Mouse (Mus musculus) G1E (cell line): ENCODE measurements around the gene Rnaseh2c.

Source experiments
- CTCF ChIP-seq: IDR thresholded peaks from 2 replicates; pipeline ENCODE4 v1.5.1; 2012; ENCODE audit warnings: low read depth, low read length, inconsistent platforms, mixed read lengths
- GATA1 ChIP-seq: IDR thresholded peaks from 2 replicates; pipeline ENCODE4 v1.6.1; 2012; ENCODE audit warnings: borderline replicate concordance, low read length, inconsistent platforms, mixed read lengths
- GATA2 ChIP-seq: IDR thresholded peaks from 2 replicates; pipeline ENCODE4 v1.6.1; 2012; ENCODE audit warnings: low read depth, low read length, inconsistent platforms, borderline replicate concordance
- POLR2AphosphoS5 ChIP-seq: IDR thresholded peaks from 2 replicates; pipeline ENCODE4 v1.6.1; 2012; ENCODE audit warnings: low read depth, low read length, inconsistent platforms; ENCODE audit not compliant: insufficient replicate concordance

- no peak for TF ChIP-seq GATA2
- TF ChIP-seq CTCF, result no peak
- TF ChIP-seq GATA1, result no peak
- no peak for TF ChIP-seq POLR2AphosphoS5
Observed at GRCm38 (mm10) chr19:5647791-5648190, 46.1 kb downstream of the Rnaseh2c start.
